Mouse (Mus musculus) heart, adult 2 months (tissue): Measurements from ENCODE around the gene Uba7. TPM values are rescaled to one million over a fixed set of nuclear protein-coding genes. Genes with fewer than 3 reads are reported as not detected.
A peak's percentile ranks its signal among the peaks of the same experiment; 100 is the strongest.

ENCODE experiments used
- DNase-seq, 2 experiments: peaks; one replicate each; pipeline ENCODE4 v3.0.0; 2021
- H3K27ac ChIP-seq: fragments of 200-600 bp; 2 replicates; pipeline ENCODE4 v1.8.1; 2022
- H3K27me3 ChIP-seq: fragments of 200-500 bp; 2 replicates; pipeline ENCODE4 v1.6.1; 2012; ENCODE audit warnings: mild to moderate bottlenecking, low read length, inconsistent platforms, mixed read lengths; ENCODE audit not compliant: control insufficient read depth, insufficient read depth
- H3K36me3 ChIP-seq: fragments of 200-500 bp; 2 replicates; pipeline ENCODE4 v1.6.1; 2012; ENCODE audit warnings: low read length, inconsistent platforms; ENCODE audit not compliant: control insufficient read depth, insufficient read depth
- H3K4me1 ChIP-seq: fragments of 200-500 bp; 2 replicates; pipeline ENCODE4 v1.6.1; 2011; ENCODE audit warnings: low read length; ENCODE audit not compliant: control insufficient read depth, insufficient read depth
- H3K4me3 ChIP-seq: fragments of 200-600 bp; 2 replicates; pipeline ENCODE4 v1.8.1; 2022
- H3K79me2 ChIP-seq: fragments of 200-500 bp; replicated peaks from 2 replicates; pipeline ENCODE4 v1.6.1; 2012; ENCODE audit warnings: mild to moderate bottlenecking, inconsistent platforms, low read length, moderate library complexity, mixed read lengths; ENCODE audit not compliant: control insufficient read depth, insufficient read depth
- H3K9ac ChIP-seq: fragments of 200-500 bp; 2 replicates; pipeline ENCODE4 v1.6.1; 2012; ENCODE audit warnings: low read depth, mild to moderate bottlenecking, control low read depth, inconsistent platforms, low read length, mixed read lengths
- CTCF ChIP-seq: fragments of 200-600 bp; IDR thresholded peaks from 2 replicates; pipeline ENCODE4 v1.8.1; 2022; ENCODE audit warnings: antibody characterized with exemption, mild to moderate bottlenecking, moderate library complexity
- EP300 ChIP-seq: fragments of 200-500 bp; IDR thresholded peaks from 2 replicates; pipeline ENCODE4 v1.6.1; 2011; ENCODE audit warnings: low read depth, low read length, control low read depth; ENCODE audit not compliant: insufficient read depth
- POLR2A ChIP-seq: fragments of 200-500 bp; IDR thresholded peaks from 2 replicates; pipeline ENCODE4 v1.6.1; 2011; ENCODE audit warnings: mild to moderate bottlenecking, low read depth, low read length, control low read depth; ENCODE audit not compliant: insufficient read depth
- WGBS: fragments of 180-500 bp; shearing (Covaris S2); methylation state at CpG from one replicate; pipeline ENCODE4 v1.1.7; 2018; 5-methylcytosine and 5-hydroxymethylcytosine counted together
- intact Hi-C: fragments of 180-260 bp; cut with DNase I; formaldehyde crosslinking; loops from one replicate; pipeline ENCODE4 v1.15.1; 2025
- polyA plus RNA-seq: library from polyadenylated mRNA; depleted of rRNA; stranded (reverse); fragments of >200 nt; gene quantifications from 2 replicates; pipeline ENCODE4 v1.2.3, GENCODE M21; 2012
- total RNA-seq, 2 experiments: library from RNA; stranded (reverse); gene quantifications; 2 replicates each; pipeline ENCODE4 v1.2.3; 2021

Uba7 gene
- total and polyA plus RNA-seq, 3 experiments: 13.4 to 53.2 (median 15.7) TPM

DNA sequence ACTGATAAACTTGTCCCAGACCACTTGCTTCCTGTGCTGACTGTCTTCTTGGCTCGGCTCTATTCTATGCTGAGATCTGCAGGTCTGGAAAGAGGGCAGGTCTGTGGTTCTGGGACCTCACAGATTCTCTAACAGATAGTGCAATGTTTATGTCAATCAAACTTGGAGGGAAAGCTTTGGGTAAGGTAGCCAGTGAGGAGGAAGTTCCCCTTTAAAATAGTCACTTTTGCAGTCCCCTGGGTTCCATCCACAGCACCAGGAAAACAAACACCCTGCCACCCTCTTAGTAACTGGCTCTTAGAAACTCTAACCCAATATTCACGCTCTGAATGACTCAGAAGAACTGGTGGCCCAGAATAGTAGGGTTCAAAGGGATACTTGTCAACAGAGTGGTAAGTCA, 19.2 kb downstream of the Uba7 start:
- Histone ChIP-seq H3K9ac (no peak overlapping the region), H3K27ac (no peak overlapping the region), H3K79me2 (no peaks in the 10 kb centered on the region), H3K36me3 (no peaks in the 10 kb centered on the region), H3K4me3 (no peak overlapping the region), H3K27me3 (no peaks in the 10 kb centered on the region), H3K4me1 (no peaks in the 10 kb centered on the region)
- 38% methylated on average over 2 of the region's 2 CpGs for WGBS
- intact Hi-C loops: no loop called here
- no peak for DNase-seq
- TF ChIP-seq CTCF (no peak), POLR2A (no peak), EP300 (no peak)

DNA sequence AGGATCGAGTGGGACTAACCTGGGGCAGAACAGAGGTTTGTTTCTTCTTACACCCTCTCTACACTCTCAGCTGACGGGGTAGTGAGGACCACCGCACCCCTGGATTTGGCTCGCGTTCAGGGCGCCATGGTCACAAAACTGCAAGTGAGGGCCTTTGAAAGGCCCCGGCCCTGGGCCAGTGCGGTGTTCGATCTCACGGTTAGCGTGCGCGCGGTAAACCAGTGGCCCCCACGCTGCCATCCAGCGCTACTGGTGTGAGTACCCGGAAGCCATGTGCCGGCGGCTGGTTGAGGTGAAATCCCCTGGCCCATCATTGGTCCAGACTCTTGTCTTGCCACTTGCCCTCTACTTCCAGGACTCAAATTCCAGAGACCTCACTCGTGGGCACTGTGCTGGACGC, 20.2 kb downstream of the Uba7 start:
- Histone ChIP-seq H3K4me3 (no peak overlapping the region), H3K27ac (no peak overlapping the region), H3K4me1 (no peaks in the 10 kb centered on the region), H3K79me2 (no peaks in the 10 kb centered on the region), H3K27me3 (no peaks in the 10 kb centered on the region), H3K9ac (no peak overlapping the region), H3K36me3 (no peaks in the 10 kb centered on the region)
- DNase-seq: no peak
- no peak for TF ChIP-seq POLR2A
- TF ChIP-seq EP300: no peak
- TF ChIP-seq CTCF: no peak
- intact Hi-C loops: no loop called here
- WGBS: 94% methylated on average over 21 of the region's 21 CpGs

DNA sequence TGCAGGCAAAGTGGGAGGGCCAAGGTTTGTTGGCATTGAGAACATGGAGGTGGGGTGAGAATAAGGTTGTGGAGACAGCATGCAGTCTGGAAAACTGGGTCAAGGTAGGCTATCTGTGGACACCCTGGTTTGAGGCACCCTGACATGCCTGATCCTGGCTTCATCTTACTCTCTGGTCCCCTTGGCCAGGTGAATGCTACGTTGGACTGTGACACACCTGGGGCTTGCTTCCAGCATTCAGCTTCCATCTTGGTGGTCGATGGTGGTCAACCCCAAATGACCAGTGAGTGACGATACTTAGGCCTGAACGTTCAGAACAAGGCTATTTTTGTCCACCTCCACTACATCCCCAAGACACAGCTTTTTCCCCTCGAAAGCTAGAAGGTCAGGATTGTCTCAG, 20.7 kb downstream of the Uba7 start, which contains the start of gene Gm20662:
TSS of gene Gm20662 (plus strand) at position 301 of the 400 bp plus-strand sequence.
- Histone ChIP-seq H3K36me3 (no peaks in the 10 kb centered on the region), H3K4me3 (no peak within 1 kb of the TSS), H3K27me3 (no peaks in the 10 kb centered on the region), H3K9ac (no peak within 1 kb of the TSS), H3K27ac (no peak within 1 kb of the TSS), H3K4me1 (no peaks in the 10 kb centered on the region), H3K79me2 (no peaks in the 10 kb centered on the region)
- 90% methylated on average over 5 of the region's 5 CpGs for WGBS
- no peak for DNase-seq
- no peak for TF ChIP-seq POLR2A
- no peak for TF ChIP-seq CTCF
- no peak for TF ChIP-seq EP300
- intact Hi-C loops: no loop called here

- H3K27ac ChIP-seq: peak within 1 kb of the TSS; percentile 100
- H3K4me1 ChIP-seq: peaks cover 6% of the 10 kb centered on the region
- TF ChIP-seq EP300 (peak; percentile 56; the same call in 1 of the 2 replicates), CTCF (no peak), POLR2A (peak; percentile 99)
- peaks cover 10% of the 10 kb centered on the region for H3K36me3 ChIP-seq
- peaks cover 9% of the 10 kb centered on the region for H3K79me2 ChIP-seq
- intact Hi-C loops: loop anchor here (5.0 kb wide), 1 partner anchor 40 kb away; no protein-coding TSS in a partner anchor
- WGBS: under 1% methylated on average over 50 of the region's 51 CpGs
- H3K9ac ChIP-seq: peak within 1 kb of the TSS; percentile 94
- peak within 1 kb of the TSS; percentile 83 for H3K4me3 ChIP-seq
- DNase-seq: peak; percentile 100
- no peaks in the 10 kb centered on the region for H3K27me3 ChIP-seq
These were observed 26.8 kb downstream of the Uba7 start, which contains the start of gene Ip6k1 for GRCm38 (mm10) chr9:108001922-108002770. Ip6k1 (plus strand) TSS chr9:108002501.

DNA sequence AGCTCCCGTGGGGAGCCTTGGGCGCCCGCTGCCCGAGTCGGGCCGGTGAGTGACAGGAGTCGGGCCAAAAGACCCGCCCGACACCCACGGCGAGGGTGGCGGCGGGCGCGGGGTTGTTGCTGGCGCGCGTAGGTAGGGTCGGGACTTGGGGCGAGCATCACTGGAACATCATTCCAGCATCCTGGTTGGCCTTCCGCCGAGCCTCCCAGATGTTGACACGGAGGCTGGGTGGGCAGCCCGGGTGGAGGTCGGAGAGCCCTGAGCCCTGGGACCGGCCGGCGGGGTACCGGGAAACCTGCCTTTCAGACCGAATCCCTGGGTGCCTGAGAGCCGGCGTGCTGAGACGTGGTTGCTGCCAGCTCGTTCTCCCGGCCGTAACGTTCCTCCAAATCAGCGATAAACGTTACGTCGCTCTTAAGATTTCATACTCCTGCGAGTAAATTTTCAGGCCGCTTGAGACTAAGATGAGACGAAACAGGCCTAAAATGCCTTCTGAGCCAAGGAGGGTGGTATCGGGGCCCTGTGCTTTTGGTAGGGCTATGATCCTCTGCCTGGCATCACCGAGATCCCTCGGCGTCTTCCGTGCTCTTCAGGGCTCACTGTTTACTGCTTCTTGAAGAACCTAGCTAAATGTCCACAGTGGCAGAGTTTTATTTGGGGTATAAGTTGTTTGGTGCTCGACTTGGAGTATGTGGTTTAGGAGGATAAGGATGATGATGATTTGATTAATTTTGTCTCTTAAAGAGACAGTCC, 27.6 kb downstream of the Uba7 start:
- TF ChIP-seq POLR2A: 0 out of 2 replicates have a peak, but pooled peaks have one; percentile 20
- TF ChIP-seq EP300: no peak
- no peak for TF ChIP-seq CTCF
- H3K79me2 ChIP-seq: peaks cover 12% of the 10 kb centered on the region
- peak overlapping the region; percentile 100 for H3K27ac ChIP-seq
- peaks cover 12% of the 10 kb centered on the region for H3K36me3 ChIP-seq
- under 1% methylated on average over 50 of the region's 50 CpGs for WGBS
- intact Hi-C loops: loop anchor here (5.0 kb wide), 1 partner anchor 41 kb away; no protein-coding TSS in a partner anchor
- H3K4me3 ChIP-seq: peak overlapping the region; percentile 83
- no peaks in the 10 kb centered on the region for H3K27me3 ChIP-seq
- peaks cover 7% of the 10 kb centered on the region for H3K4me1 ChIP-seq
- no peak for DNase-seq
- H3K9ac ChIP-seq: peak overlapping the region; percentile 94
